Mouse (Mus musculus) ES-Bruce4 (cell line): ENCODE data around the gene Prlhr. TPM values are rescaled to one million over a fixed set of nuclear protein-coding genes. Genes with fewer than 3 reads are reported as not detected.

Experiments
- H3K27ac ChIP-seq: 2 replicates; pipeline ENCODE4 v1.5.1; 2012; ENCODE audit warnings: low read length, inconsistent platforms; ENCODE audit not compliant: insufficient read depth
- H3K27me3 ChIP-seq: 2 replicates; pipeline ENCODE4 v1.6.1; 2012; ENCODE audit warnings: mild to moderate bottlenecking, low read length, inconsistent platforms; ENCODE audit not compliant: control insufficient read depth, poor library complexity, insufficient read depth, severe bottlenecking
- H3K36me3 ChIP-seq: 2 replicates; pipeline ENCODE4 v1.6.1; 2012; ENCODE audit warnings: inconsistent platforms, mild to moderate bottlenecking, low read length, moderate library complexity; ENCODE audit not compliant: control insufficient read depth, poor library complexity, insufficient read depth, severe bottlenecking
- H3K4me1 ChIP-seq: one replicate; pipeline ENCODE4 v1.8.1; 2011; ENCODE audit warnings: low read length; ENCODE audit not compliant: control insufficient read depth, insufficient read depth
- H3K4me3 ChIP-seq: 2 replicates; pipeline ENCODE4 v1.5.1; 2011; ENCODE audit warnings: low read depth, mild to moderate bottlenecking, low read length
- H3K9ac ChIP-seq: 2 replicates; pipeline ENCODE4 v1.6.1; 2012; ENCODE audit warnings: low read depth, mild to moderate bottlenecking, inconsistent platforms; ENCODE audit not compliant: poor library complexity, severe bottlenecking
- H3K9me3 ChIP-seq: replicated peaks from 2 replicates; pipeline ENCODE4 v1.6.1; 2012; ENCODE audit warnings: mild to moderate bottlenecking, low read length, inconsistent platforms; ENCODE audit not compliant: control insufficient read depth, poor library complexity, insufficient read depth, severe bottlenecking
- CTCF ChIP-seq: IDR thresholded peaks from one replicate; pipeline ENCODE4 v1.8.1; 2011; ENCODE audit warnings: low read depth, low read length
- EP300 ChIP-seq: IDR thresholded peaks from 2 replicates; pipeline ENCODE4 v1.6.1; 2011; ENCODE audit warnings: low read depth, low read length; ENCODE audit not compliant: insufficient read depth
- POLR2A ChIP-seq: IDR thresholded peaks from one replicate; pipeline ENCODE4 v1.8.1; 2011; ENCODE audit warnings: low read length; ENCODE audit not compliant: insufficient read depth
- polyA plus RNA-seq: library from polyadenylated mRNA; stranded (reverse); fragments of >200 nt; gene quantifications from 2 replicates; pipeline ENCODE4 v1.2.4, GENCODE M21; 2011; ENCODE audit warnings: low read depth; ENCODE audit not compliant: missing spikeins, insufficient read depth, insufficient read length

The Prlhr gene
- polyA plus RNA-seq, 1 experiment = not detected

- no peak overlapping the region for H3K9ac ChIP-seq
Measured at GRCm38 (mm10) chr19:60417611-60418010, 50.5 kb downstream of the Prlhr start.

More at GRCm38 (mm10) chr19:60417611-60418010, 50.5 kb downstream of the Prlhr start:
- no peak overlapping the region for H3K27ac ChIP-seq
- TF ChIP-seq POLR2A = no peak
- no peak for TF ChIP-seq EP300
- peak; percentile 44 for TF ChIP-seq CTCF
- H3K4me3 ChIP-seq = no peak overlapping the region
- H3K36me3 ChIP-seq = no peaks in the 10 kb centered on the region
- H3K9me3 ChIP-seq = no peaks in the 10 kb centered on the region
- H3K4me1 ChIP-seq = no peaks in the 10 kb centered on the region
- H3K27me3 ChIP-seq = no peaks in the 10 kb centered on the region; the same call in 1 of the 2 replicates

Other genes starting within 250 kb of the Prlhr start
- gene Fam204a, start 241.6 kb downstream of the Prlhr start, polyA plus RNA-seq = 29.5 and 36.6 TPM in 2 replicates
- 60.4 and 62.1 TPM in 2 replicates for gene Cacul1, start 112.7 kb upstream of the Prlhr start, polyA plus RNA-seq